Mouse (Mus musculus): ENCODE measurements around the gene Ssna1. TPM values are rescaled to one million over a fixed set of nuclear protein-coding genes. Genes with fewer than 3 reads are reported as not detected.

The Ssna1 gene
- polyA plus RNA-seq (2012; ENCODE audit: low replicate concordance) = 76.2 and 82.8 TPM in 2 replicates

GRCm38 (mm10) chr2:25271827-25272511 lies at the start of gene Ssna1, which contains the start of gene Anapc2:
Gene Ssna1, minus strand, starts transcription at chr2:25272438.
Gene Anapc2, plus strand, starts transcription at chr2:25272478.

GRCm38 (mm10) chr2:25318971-25319773 lies 46.9 kb upstream of the Ssna1 start, which contains the start of gene Grin1:
Gene Grin1, minus strand, starts transcription at chr2:25319187.

GRCm38 (mm10) chr2:25289651-25290050 lies 17.4 kb upstream of the Ssna1 start, which contains the start of gene Lrrc26:
Gene Lrrc26, plus strand, starts transcription at chr2:25289915.

GRCm38 (mm10) chr2:25287927-25288649 lies 15.8 kb upstream of the Ssna1 start, which contains the start of gene Tmem210:
Gene Tmem210, plus strand, starts transcription at chr2:25288145.

GRCm38 (mm10) chr2:25262291-25262767 lies 9.9 kb downstream of the Ssna1 start, which contains the start of gene Tprn:
Gene Tprn, plus strand, starts transcription at chr2:25262618.

GRCm38 (mm10) chr2:25255284-25255779 lies 16.9 kb downstream of the Ssna1 start, which contains the start of gene Tmem203:
Gene Tmem203, plus strand, starts transcription at chr2:25255439.

GRCm38 (mm10) chr2:25246183-25247072 lies 25.8 kb downstream of the Ssna1 start, which contains the start of gene AL732309.1:
Gene AL732309.1, minus strand, starts transcription at chr2:25246863.

GRCm38 (mm10) chr2:25242101-25242506 lies 30.1 kb downstream of the Ssna1 start, which contains the start of the genes Rnf208 and Cysrt1:
Gene Rnf208, plus strand, starts transcription at chr2:25242255.
Gene Cysrt1, minus strand, starts transcription at chr2:25242452.

GRCm38 (mm10) chr2:25236614-25237013 lies 35.6 kb downstream of the Ssna1 start, which contains the start of gene Rnf224:
Gene Rnf224, minus strand, starts transcription at chr2:25236787.

GRCm38 (mm10) chr2:25234050-25234449 lies 38.2 kb downstream of the Ssna1 start, which contains the start of gene Slc34a3:
Gene Slc34a3, minus strand, starts transcription at chr2:25234364.

GRCm38 (mm10) chr2:25224492-25224765 lies 47.8 kb downstream of the Ssna1 start, which contains the start of gene Tubb4b:
Gene Tubb4b, minus strand, starts transcription at chr2:25224702.

Other genes with a start within 250 kb of the Ssna1 start
- 24.0 and 47.9 TPM in 2 replicates for gene Nsmf, start 218.1 kb downstream of the Ssna1 start, polyA plus RNA-seq (2012; ENCODE audit: low replicate concordance)
- gene Entpd8, start 192.1 kb downstream of the Ssna1 start, polyA plus RNA-seq (2012; ENCODE audit: low replicate concordance) = not detected in 2 replicates
- gene Noxa1, start 177.3 kb downstream of the Ssna1 start, polyA plus RNA-seq (2012; ENCODE audit: low replicate concordance) = 0.07 and 0.45 TPM in 2 replicates
- 10.2 and 19.3 TPM in 2 replicates for gene Nrarp, start 91.7 kb downstream of the Ssna1 start, polyA plus RNA-seq (2012; ENCODE audit: low replicate concordance)
- gene Tor4a, start 75.6 kb downstream of the Ssna1 start, polyA plus RNA-seq (2012; ENCODE audit: low replicate concordance) = 52.8 and 77.9 TPM in 2 replicates
- gene Nelfb, start 60.9 kb downstream of the Ssna1 start, polyA plus RNA-seq (2012; ENCODE audit: low replicate concordance) = 30.0 and 35.5 TPM in 2 replicates
- 0.19 TPM in 1 of 2 replicates, not detected in the other for gene Stpg3, start 57.8 kb downstream of the Ssna1 start, polyA plus RNA-seq (2012; ENCODE audit: low replicate concordance)
- gene Fam166a, start 53.7 kb downstream of the Ssna1 start, polyA plus RNA-seq (2012; ENCODE audit: low replicate concordance) = 0.13 TPM in 1 of 2 replicates, not detected in the other
- gene Tubb4b, start 47.7 kb downstream of the Ssna1 start, polyA plus RNA-seq (2012; ENCODE audit: low replicate concordance) = 38.7 and 174 TPM in 2 replicates
- gene Slc34a3, start 38.1 kb downstream of the Ssna1 start, polyA plus RNA-seq (2012; ENCODE audit: low replicate concordance) = not detected in 2 replicates
- gene Rnf224, start 35.7 kb downstream of the Ssna1 start, polyA plus RNA-seq (2012; ENCODE audit: low replicate concordance) = 0.13 TPM in 1 of 2 replicates, not detected in the other
- gene Rnf208, start 30.2 kb downstream of the Ssna1 start, polyA plus RNA-seq (2012; ENCODE audit: low replicate concordance) = 1.9 and 6.1 TPM in 2 replicates
- not detected in 2 replicates for gene Cysrt1, start 30.0 kb downstream of the Ssna1 start, polyA plus RNA-seq (2012; ENCODE audit: low replicate concordance)
- 2.6 and 4.1 TPM in 2 replicates for gene AL732309.1, start 25.6 kb downstream of the Ssna1 start, polyA plus RNA-seq (2012; ENCODE audit: low replicate concordance)
- 12.0 and 24.1 TPM in 2 replicates for gene Tmem203, start 17.0 kb downstream of the Ssna1 start, polyA plus RNA-seq (2012; ENCODE audit: low replicate concordance)
- 25.3 and 55.9 TPM in 2 replicates for gene Tprn, start 9.8 kb downstream of the Ssna1 start, polyA plus RNA-seq (2012; ENCODE audit: low replicate concordance)
- gene Anapc2, start within 50 bp of the Ssna1 start, polyA plus RNA-seq (2012; ENCODE audit: low replicate concordance) = 19.8 and 24.6 TPM in 2 replicates
- gene Tmem210, start 15.7 kb upstream of the Ssna1 start, polyA plus RNA-seq (2012; ENCODE audit: low replicate concordance) = not detected in 2 replicates
- gene Lrrc26, start 17.5 kb upstream of the Ssna1 start, polyA plus RNA-seq (2012; ENCODE audit: low replicate concordance) = not detected in 2 replicates
- gene Grin1, start 46.7 kb upstream of the Ssna1 start, polyA plus RNA-seq (2012; ENCODE audit: low replicate concordance) = 0.03 TPM in 2 replicates
- 24.2 and 25.3 TPM in 2 replicates for gene Man1b1, start 59.9 kb upstream of the Ssna1 start, polyA plus RNA-seq (2012; ENCODE audit: low replicate concordance)
- 6.8 and 11.7 TPM in 2 replicates for gene Dpp7, start 83.9 kb upstream of the Ssna1 start, polyA plus RNA-seq (2012; ENCODE audit: low replicate concordance)
- 20.6 and 22.9 TPM in 2 replicates for gene Uap1l1, start 93.2 kb upstream of the Ssna1 start, polyA plus RNA-seq (2012; ENCODE audit: low replicate concordance)
- gene Sapcd2, start 99.9 kb upstream of the Ssna1 start, polyA plus RNA-seq (2012; ENCODE audit: low replicate concordance) = 6.3 and 11.6 TPM in 2 replicates
- 0.10 TPM in 1 of 2 replicates, not detected in the other for gene Entpd2, start 123.4 kb upstream of the Ssna1 start, polyA plus RNA-seq (2012; ENCODE audit: low replicate concordance)
- 3.8 and 4.4 TPM in 2 replicates for gene Npdc1, start 126.9 kb upstream of the Ssna1 start, polyA plus RNA-seq (2012; ENCODE audit: low replicate concordance)
- gene Fut7, start 150.8 kb upstream of the Ssna1 start, polyA plus RNA-seq (2012; ENCODE audit: low replicate concordance) = 4.5 and 10.9 TPM in 2 replicates
- gene Abca2, start 156.3 kb upstream of the Ssna1 start, polyA plus RNA-seq (2012; ENCODE audit: low replicate concordance) = 32.3 and 48.6 TPM in 2 replicates
- gene Clic3, start 184.4 kb upstream of the Ssna1 start, polyA plus RNA-seq (2012; ENCODE audit: low replicate concordance) = not detected in 2 replicates
- gene Paxx, start 188.7 kb upstream of the Ssna1 start, polyA plus RNA-seq (2012; ENCODE audit: low replicate concordance) = 82.6 and 103 TPM in 2 replicates
- gene Ptgds, start 197.6 kb upstream of the Ssna1 start, polyA plus RNA-seq (2012; ENCODE audit: low replicate concordance) = not detected in 2 replicates
- not detected in 2 replicates for gene Lcn12, start 221.5 kb upstream of the Ssna1 start, polyA plus RNA-seq (2012; ENCODE audit: low replicate concordance)
- 16.5 and 48.8 TPM in 2 replicates for gene Fbxw5, start 228.3 kb upstream of the Ssna1 start, polyA plus RNA-seq (2012; ENCODE audit: low replicate concordance)
- 0.27 TPM in 1 of 2 replicates, not detected in the other for gene C8g, start 229.3 kb upstream of the Ssna1 start, polyA plus RNA-seq (2012; ENCODE audit: low replicate concordance)

Measured in hematopoietic multipotent progenitor cell, adult 10-12 weeks (in vitro differentiated cells).